Mouse (Mus musculus) testis, adult 2 months (tissue): ENCODE data around the gene Cd80.

Source experiments
- CTCF ChIP-seq: fragments of 200-500 bp; IDR thresholded peaks from 2 replicates; pipeline ENCODE4 v1.5.1; 2012; ENCODE audit warnings: low read depth, mild to moderate bottlenecking, inconsistent platforms, low read length, moderate library complexity; ENCODE audit not compliant: control insufficient read depth, insufficient read depth, insufficient replicate concordance
- POLR2A ChIP-seq: fragments of 200-500 bp; IDR thresholded peaks from 2 replicates; pipeline ENCODE4 v1.6.1; 2012; ENCODE audit warnings: low read depth, mild to moderate bottlenecking, inconsistent platforms, low read length, moderate library complexity; ENCODE audit not compliant: control insufficient read depth

DNA sequence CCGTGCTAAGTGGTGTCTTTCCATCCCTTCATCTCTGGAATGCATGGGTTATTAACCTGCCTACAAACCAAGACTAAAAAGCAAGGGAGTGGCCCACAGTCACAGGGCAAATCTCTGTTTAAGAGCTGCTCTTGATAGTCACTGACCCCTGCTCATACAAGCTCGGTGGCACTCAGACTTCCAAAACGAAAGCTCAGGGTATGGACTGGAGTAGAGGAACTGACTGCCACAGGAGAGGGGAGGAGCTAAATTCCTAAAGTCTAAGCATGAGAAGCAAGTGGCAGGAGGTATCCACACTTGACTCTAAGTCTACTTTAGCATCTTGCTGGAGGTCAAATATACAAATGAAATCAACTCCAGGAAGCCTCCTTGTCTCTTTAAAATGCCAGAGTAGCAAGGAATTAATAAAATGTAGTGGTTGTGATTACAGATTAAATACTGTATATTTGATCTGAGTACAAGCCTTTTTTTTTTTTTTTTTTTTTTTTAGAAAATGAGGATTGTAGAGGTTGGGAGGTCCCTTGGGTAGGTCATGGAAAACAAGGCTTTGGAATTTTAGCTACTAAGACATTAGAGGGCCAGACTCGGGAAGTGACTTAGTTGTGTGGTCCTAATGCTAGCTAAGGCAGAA is 20.4 kb downstream of the Cd80 start:
- TF ChIP-seq CTCF (no peak), POLR2A (no peak)
